Mouse (Mus musculus) heart, embryonic 10.5 days (tissue): Measurements from ENCODE around the gene B4galnt3. TPM values are rescaled to one million over a fixed set of nuclear protein-coding genes. Genes with fewer than 3 reads are reported as not detected.
"Not testable (repeated sequence)": the region's sequence is repeated elsewhere in the genome, so short reads cannot be mapped to it uniquely, and the experiment has no call there.

Experiments used
- DNase-seq: peaks from one replicate; pipeline ENCODE4 v3.0.0-alpha.2; 2017; ENCODE audit warnings: low spot score
- H3K27ac ChIP-seq: fragments of 300-500 bp; sonication (generic); 2 replicates; pipeline ENCODE4 v1.5.1; 2016; ENCODE audit warnings: mild to moderate bottlenecking
- H3K27me3 ChIP-seq: fragments of 300-500 bp; sonication (generic); 2 replicates; pipeline ENCODE4 v1.6.1; 2016; ENCODE audit warnings: mild to moderate bottlenecking; ENCODE audit not compliant: poor library complexity, insufficient read depth, severe bottlenecking
- H3K36me3 ChIP-seq: fragments of 300-500 bp; sonication (generic); 2 replicates; pipeline ENCODE4 v1.6.1; 2016; ENCODE audit warnings: mild to moderate bottlenecking, moderate library complexity
- H3K4me1 ChIP-seq: fragments of 300-500 bp; sonication (generic); 2 replicates; pipeline ENCODE4 v1.6.1; 2016; ENCODE audit warnings: mild to moderate bottlenecking
- H3K4me3 ChIP-seq: fragments of 300-500 bp; sonication (generic); 2 replicates; pipeline ENCODE4 v1.5.1; 2016; ENCODE audit warnings: mild to moderate bottlenecking, moderate library complexity
- H3K9me3 ChIP-seq: fragments of 300-500 bp; sonication (generic); 2 replicates; pipeline ENCODE4 v1.6.1; 2016; ENCODE audit warnings: mild to moderate bottlenecking, moderate library complexity
- WGBS: fragments of 180-500 bp; shearing (Covaris S2); methylation state at CpG from one replicate; pipeline ENCODE4 v1.1.7; 2016; 5-methylcytosine and 5-hydroxymethylcytosine counted together
- polyA plus RNA-seq: library from polyadenylated mRNA; unstranded; fragments of >200 nt; fragmentation: Nextera tagmentation; extraction: Ambion mirVana; gene quantifications from 2 replicates; pipeline ENCODE4 v1.2.1, GENCODE M21; 2016

Gene B4galnt3
- polyA plus RNA-seq, 1 experiment from 2014 or later: 0.40 TPM

GRCm38 (mm10) chr6:120301137-120301536 is 6.8 kb upstream of the B4galnt3 start:
- WGBS: 28% methylated on average over 6 of the region's 6 CpGs
- no peak for DNase-seq
- no peaks in the 10 kb centered on the region for H3K36me3 ChIP-seq
- no peak overlapping the region for H3K27ac ChIP-seq
- H3K4me3 ChIP-seq: no peak overlapping the region
- H3K9me3 ChIP-seq: no peaks in the 10 kb centered on the region
- H3K4me1 ChIP-seq: peaks cover 4% of the 10 kb centered on the region; the same call in 1 of the 2 replicates
- H3K27me3 ChIP-seq: peaks cover 13% of the 10 kb centered on the region; the same call in 1 of the 2 replicates

GRCm38 (mm10) chr6:120296589-120296988 is 2.2 kb upstream of the B4galnt3 start:
- H3K27ac ChIP-seq, DNase-seq, H3K9me3 ChIP-seq, H3K4me3 ChIP-seq, H3K36me3 ChIP-seq: not testable (repeated sequence)
- WGBS: 83% methylated on average over 2 of the region's 2 CpGs
- H3K27me3 ChIP-seq: peaks cover 39% of the 10 kb centered on the region
- peaks cover 20% of the 10 kb centered on the region for H3K4me1 ChIP-seq

GRCm38 (mm10) chr6:120294785-120295133 is 400 bp upstream of the B4galnt3 start:
- Histone ChIP-seq H3K4me3 (peak overlapping the region; percentile 84), H3K36me3 (no peaks in the 10 kb centered on the region), H3K27me3 (peaks cover 37% of the 10 kb centered on the region), H3K9me3 (no peaks in the 10 kb centered on the region), H3K4me1 (peaks cover 15% of the 10 kb centered on the region), H3K27ac (peak overlapping the region; percentile 82)
- WGBS: 2% methylated on average over 16 of the region's 16 CpGs
- DNase-seq: no peak

GRCm38 (mm10) chr6:120291396-120292009 is 2.9 kb downstream of the B4galnt3 start:
- WGBS: 70% methylated on average over 7 of the region's 7 CpGs
- DNase-seq: no peak
- Histone ChIP-seq H3K36me3 (no peaks in the 10 kb centered on the region), H3K27ac (no peak overlapping the region), H3K4me3 (no peak overlapping the region), H3K4me1 (peaks cover 22% of the 10 kb centered on the region), H3K9me3 (no peaks in the 10 kb centered on the region), H3K27me3 (peaks cover 37% of the 10 kb centered on the region)

- DNase-seq: no peak
- 83% methylated on average over 4 of the region's 4 CpGs for WGBS
- H3K4me1 ChIP-seq: peaks cover 16% of the 10 kb centered on the region
- no peak overlapping the region for H3K27ac ChIP-seq
- H3K36me3 ChIP-seq: no peaks in the 10 kb centered on the region
- H3K4me3 ChIP-seq: no peak overlapping the region
- no peaks in the 10 kb centered on the region for H3K9me3 ChIP-seq
- peaks cover 18% of the 10 kb centered on the region for H3K27me3 ChIP-seq
Measured at GRCm38 (mm10) chr6:120289430-120289829, 4.9 kb downstream of the B4galnt3 start.

GRCm38 (mm10) chr6:120288541-120288940 is 5.8 kb downstream of the B4galnt3 start:
- Histone ChIP-seq H3K9me3 (no peaks in the 10 kb centered on the region), H3K4me1 (peaks cover 7% of the 10 kb centered on the region), H3K4me3 (no peak overlapping the region), H3K27me3 (peaks cover 9% of the 10 kb centered on the region), H3K36me3 (no peaks in the 10 kb centered on the region), H3K27ac (no peak overlapping the region)
- no peak for DNase-seq
- WGBS: 21% methylated on average over 7 of the region's 7 CpGs

GRCm38 (mm10) chr6:120287279-120287678 is 7.1 kb downstream of the B4galnt3 start:
- WGBS: 79% methylated on average over 9 of the region's 9 CpGs
- DNase-seq: no peak

GRCm38 (mm10) chr6:120276874-120277449 is 17.4 kb downstream of the B4galnt3 start:
- no peak overlapping the region for H3K27ac ChIP-seq
- DNase-seq: peak; percentile 61
- no peaks in the 10 kb centered on the region for H3K27me3 ChIP-seq
- no peak overlapping the region for H3K4me3 ChIP-seq
- H3K9me3 ChIP-seq: no peaks in the 10 kb centered on the region
- H3K36me3 ChIP-seq: no peaks in the 10 kb centered on the region
- peaks cover 41% of the 10 kb centered on the region for H3K4me1 ChIP-seq
- 76% methylated on average over 7 of the region's 7 CpGs for WGBS

More at GRCm38 (mm10) chr6:120287279-120287678, 7.1 kb downstream of the B4galnt3 start:
- Histone ChIP-seq H3K36me3 (no peaks in the 10 kb centered on the region), H3K27me3 (no peaks in the 10 kb centered on the region), H3K27ac (no peak overlapping the region), H3K9me3 (no peaks in the 10 kb centered on the region), H3K4me1 (peaks cover 7% of the 10 kb centered on the region), H3K4me3 (no peak overlapping the region)

GRCm38 (mm10) chr6:120275301-120275700 is 19.1 kb downstream of the B4galnt3 start:
- 45% methylated on average over 6 of the region's 6 CpGs for WGBS
- no peaks in the 10 kb centered on the region for H3K36me3 ChIP-seq
- H3K4me1 ChIP-seq: peaks cover 45% of the 10 kb centered on the region
- H3K4me3 ChIP-seq: peak overlapping the region; percentile 13; the same call in 1 of the 2 replicates
- peak overlapping the region; percentile 87 for H3K27ac ChIP-seq
- no peak for DNase-seq
- no peaks in the 10 kb centered on the region for H3K27me3 ChIP-seq
- H3K9me3 ChIP-seq: no peaks in the 10 kb centered on the region

- 29% methylated on average over 4 of the region's 4 CpGs for whole genome bisulfite sequencing
- DNase-seq: peak; percentile 83
- Histone ChIP-seq H3K9me3 (no peaks in the 10 kb centered on the region), H3K4me3 (peak overlapping the region; percentile 13; the same call in 1 of the 2 replicates), H3K4me1 (peaks cover 44% of the 10 kb centered on the region), H3K27ac (peak overlapping the region; percentile 87), H3K36me3 (no peaks in the 10 kb centered on the region), H3K27me3 (no peaks in the 10 kb centered on the region)
Measured at GRCm38 (mm10) chr6:120274887-120275286, 19.5 kb downstream of the B4galnt3 start.

- no peaks in the 10 kb centered on the region for H3K36me3 ChIP-seq
- H3K27ac ChIP-seq: peak overlapping the region; percentile 87
- DNase-seq: no peak
- WGBS: 65% methylated on average over 8 of the region's 8 CpGs
- no peak overlapping the region for H3K4me3 ChIP-seq
- H3K4me1 ChIP-seq: peaks cover 36% of the 10 kb centered on the region
- no peaks in the 10 kb centered on the region for H3K9me3 ChIP-seq
- no peaks in the 10 kb centered on the region for H3K27me3 ChIP-seq
Measured at GRCm38 (mm10) chr6:120274181-120274580, 20.2 kb downstream of the B4galnt3 start.

- Histone ChIP-seq H3K4me1 (peaks cover 36% of the 10 kb centered on the region), H3K27ac (no peak overlapping the region), H3K36me3 (no peaks in the 10 kb centered on the region), H3K4me3 (no peak overlapping the region), H3K27me3 (no peaks in the 10 kb centered on the region), H3K9me3 (no peaks in the 10 kb centered on the region)
- 24% methylated on average over 6 of the region's 6 CpGs for WGBS
- DNase-seq: no peak
Measured at GRCm38 (mm10) chr6:120264151-120264550, 30.2 kb downstream of the B4galnt3 start.

GRCm38 (mm10) chr6:120263608-120264007 is 30.8 kb downstream of the B4galnt3 start:
- peaks cover 36% of the 10 kb centered on the region for H3K4me1 ChIP-seq
- 70% methylated on average over 7 of the region's 7 CpGs for WGBS
- no peaks in the 10 kb centered on the region for H3K27me3 ChIP-seq
- no peaks in the 10 kb centered on the region for H3K36me3 ChIP-seq
- H3K4me3 ChIP-seq: no peak overlapping the region
- DNase-seq: no peak
- H3K9me3 ChIP-seq: no peaks in the 10 kb centered on the region
- peak overlapping the region; percentile 69 for H3K27ac ChIP-seq
